Mouse (Mus musculus) adrenal gland, postnatal 4 days (tissue): ENCODE data around the gene Ispd. TPM values are rescaled to one million over a fixed set of nuclear protein-coding genes. Genes with fewer than 3 reads are reported as not detected.

Experiments used
- DNase-seq, 2 experiments: peaks; one replicate each; pipeline ENCODE4 v3.0.0; 2021 to 2022; ENCODE audit warnings: low spot score in 2 of 2, mixed read lengths in 2 of 2
- total RNA-seq, 2 experiments: library from RNA; stranded (reverse); gene quantifications; 2 replicates each; pipeline ENCODE4 v1.2.3; 2021

Gene Ispd
- total RNA-seq, 2 experiments from 2014 or later: 8.3 to 10.7 TPM

GRCm38 (mm10) chr12:36554697-36555096 is 173.4 kb downstream of the Ispd start:
- DNase-seq: no peak

- DNase-seq: no peak
Observed at GRCm38 (mm10) chr12:36564146-36564545, 182.9 kb downstream of the Ispd start.

- no peak for DNase-seq
Observed at GRCm38 (mm10) chr12:36566974-36567373, 185.7 kb downstream of the Ispd start.

- no peak for DNase-seq
Observed at GRCm38 (mm10) chr12:36570414-36571095, 189.3 kb downstream of the Ispd start.

GRCm38 (mm10) chr12:36584828-36585227 is 203.6 kb downstream of the Ispd start:
- no peak for DNase-seq

- DNase-seq: no peak
Observed at GRCm38 (mm10) chr12:36597539-36598250, 216.4 kb downstream of the Ispd start.

- DNase-seq: no peak
Observed at GRCm38 (mm10) chr12:36621960-36622736, 240.9 kb downstream of the Ispd start.

- DNase-seq: no peak
Observed at GRCm38 (mm10) chr12:36627204-36627603, 246.0 kb downstream of the Ispd start.

- DNase-seq: no peak
Observed at GRCm38 (mm10) chr12:36632427-36632826, 251.2 kb downstream of the Ispd start.

GRCm38 (mm10) chr12:36647514-36647913 is 266.3 kb downstream of the Ispd start:
- no peak for DNase-seq

- DNase-seq: no peak
Observed at GRCm38 (mm10) chr12:36662496-36662895, 281.2 kb downstream of the Ispd start.

- no peak for DNase-seq
Observed at GRCm38 (mm10) chr12:36664783-36665182, 283.5 kb downstream of the Ispd start.

- DNase-seq: no peak
Observed at GRCm38 (mm10) chr12:36666771-36667170, 285.5 kb downstream of the Ispd start.

- DNase-seq: no peak
Observed at GRCm38 (mm10) chr12:36670164-36670908, 289.1 kb downstream of the Ispd start.

GRCm38 (mm10) chr12:36670915-36671579 is 289.8 kb downstream of the Ispd start:
- DNase-seq: no peak

GRCm38 (mm10) chr12:36674481-36674880 is 293.2 kb downstream of the Ispd start:
- DNase-seq: no peak

- no peak for DNase-seq
Observed at GRCm38 (mm10) chr12:36678220-36678619, 297.0 kb downstream of the Ispd start.

- DNase-seq: no peak
Observed at GRCm38 (mm10) chr12:36680883-36681505, 299.7 kb downstream of the Ispd start.

GRCm38 (mm10) chr12:36681779-36682178 is 300.5 kb downstream of the Ispd start:
- DNase-seq: no peak

GRCm38 (mm10) chr12:36694072-36694471 is 312.8 kb downstream of the Ispd start:
- DNase-seq: no peak
